In genomic region chr2:26302005-26302503, GRCm38 (mm10) we compare ENCODE assay signal across 22 mouse cellular contexts.
"Had no signal": no experiment of that assay in that cellular context is flagged by ENCODE, and none has a peak within 500 bp of the region (broad histone marks: within the 10 kb centered on the region; RNA-seq: fewer than 3 reads in every experiment).

No protein-coding gene starts in this region.

- H3K4me1 ChIP-seq: liver, embryonic 15.5 days had no signal

- H3K4me3 ChIP-seq: layer of hippocampus, adult 2 months; limb, embryonic 10.5 days; limb, embryonic 13.5 days; liver, embryonic 12.5 days; liver, embryonic 15.5 days; megakaryocyte, embryonic 14.5 days; midbrain, embryonic 10.5 days; midbrain, embryonic 13.5 days; myocyte; neural tube, embryonic 12.5 days; neural tube, embryonic 15.5 days had no signal

- H3K27ac ChIP-seq: layer of hippocampus, adult 2 months; limb, embryonic 10.5 days; limb, embryonic 13.5 days; liver, embryonic 12.5 days; liver, embryonic 15.5 days; midbrain, embryonic 10.5 days; midbrain, embryonic 13.5 days; neural tube, embryonic 12.5 days; neural tube, embryonic 15.5 days; stomach, postnatal 0 days had no signal

- DNase-seq: kidney, adult 9 months; kidney, postnatal 25 days; layer of hippocampus, adult 9-11 months; liver; right cerebral cortex, adult 18-20 months; right cerebral cortex, postnatal 14 days; right cerebral cortex, postnatal 4 days; thymus, adult 2 months; thymus, postnatal 14 days; thymus, postnatal 4 days had no signal

- H3K27me3 ChIP-seq: midbrain, embryonic 13.5 days; neural tube, embryonic 12.5 days; neural tube, embryonic 15.5 days had no signal
